Mouse (Mus musculus) cortical plate, adult 2 months (tissue): Measurements from ENCODE around the gene Tas2r143. TPM values are rescaled to one million over a fixed set of nuclear protein-coding genes. Genes with fewer than 3 reads are reported as not detected.
A peak's percentile ranks its signal among the peaks of the same experiment; 100 is the strongest.

Source experiments
- H3K27ac ChIP-seq: fragments of 200-500 bp; 2 replicates; pipeline ENCODE4 v1.5.1; 2012; ENCODE audit warnings: low read length, control low read depth, inconsistent platforms; ENCODE audit not compliant: insufficient read depth
- H3K4me1 ChIP-seq: fragments of 200-500 bp; 2 replicates; pipeline ENCODE4 v1.6.1; 2011; ENCODE audit warnings: low read length; ENCODE audit not compliant: control insufficient read depth, insufficient read depth
- H3K4me3 ChIP-seq: fragments of 200-500 bp; 2 replicates; pipeline ENCODE4 v1.5.1; 2011; ENCODE audit warnings: mild to moderate bottlenecking, low read length, control low read depth; ENCODE audit not compliant: insufficient read depth
- CTCF ChIP-seq: fragments of 200-500 bp; IDR thresholded peaks from 2 replicates; pipeline ENCODE4 v1.5.1; 2011; ENCODE audit warnings: mild to moderate bottlenecking, control low read depth, low read length; ENCODE audit not compliant: insufficient read depth; ENCODE audit errors: extremely low read depth
- POLR2A ChIP-seq: fragments of 200-500 bp; IDR thresholded peaks from 2 replicates; pipeline ENCODE4 v1.6.1; 2011; ENCODE audit warnings: mild to moderate bottlenecking, low read length, control low read depth; ENCODE audit not compliant: insufficient read depth; ENCODE audit errors: extremely low read depth
- polyA plus RNA-seq: library from polyadenylated mRNA; depleted of rRNA; stranded (reverse); fragments of >200 nt; gene quantifications from 2 replicates; pipeline ENCODE4 v1.2.3, GENCODE M21; 2012; rRNA removed

Gene Tas2r143
- 0.11 and 0.13 TPM in 2 replicates for polyA plus RNA-seq

- no peak for TF ChIP-seq CTCF
- TF ChIP-seq POLR2A, result no peak
- no peak within 1 kb of the TSS for H3K27ac ChIP-seq
- no peaks in the 10 kb centered on the region for H3K4me1 ChIP-seq
- no peak within 1 kb of the TSS for H3K4me3 ChIP-seq
These were observed at the start of gene Tas2r143 for GRCm38 (mm10) chr6:42399938-42400337. Gene Tas2r143 (plus strand): TSS chr6:42400238.

- H3K4me1 ChIP-seq, result peaks cover 15% of the 10 kb centered on the region
- TF ChIP-seq CTCF (no peak), POLR2A (no peak)
- peak overlapping the region; percentile 81 for H3K4me3 ChIP-seq
- 0 out of 2 replicates have a peak overlapping the region, but pooled peaks have one; percentile 33 for H3K27ac ChIP-seq
These were observed 48.9 kb upstream of the Tas2r143 start for GRCm38 (mm10) chr6:42350968-42351775.

- no peak for TF ChIP-seq POLR2A
- TF ChIP-seq CTCF, result no peak
- Histone ChIP-seq H3K4me3 (no peak overlapping the region), H3K27ac (no peak overlapping the region), H3K4me1 (peaks cover 15% of the 10 kb centered on the region)
These were observed 48.1 kb upstream of the Tas2r143 start for GRCm38 (mm10) chr6:42351776-42352485.

GRCm38 (mm10) chr6:42352486-42352846, 47.6 kb upstream of the Tas2r143 start:
- TF ChIP-seq POLR2A (no peak), CTCF (no peak)
- Histone ChIP-seq H3K27ac (no peak overlapping the region), H3K4me3 (no peak overlapping the region), H3K4me1 (peaks cover 15% of the 10 kb centered on the region)

- H3K4me1 ChIP-seq, result peaks cover 15% of the 10 kb centered on the region
- no peak overlapping the region; the same call in 1 of the 2 replicates for H3K27ac ChIP-seq
- TF ChIP-seq POLR2A, result no peak
- TF ChIP-seq CTCF, result no peak
- H3K4me3 ChIP-seq, result no peak overlapping the region
These were observed 46.9 kb upstream of the Tas2r143 start for GRCm38 (mm10) chr6:42353180-42353579.

- H3K4me3 ChIP-seq, result peak overlapping the region; percentile 6; the same call in 1 of the 2 replicates
- no peak for TF ChIP-seq POLR2A
- no peak for TF ChIP-seq CTCF
- no peak overlapping the region for H3K27ac ChIP-seq
- H3K4me1 ChIP-seq, result peaks cover 15% of the 10 kb centered on the region
These were observed 45.7 kb upstream of the Tas2r143 start for GRCm38 (mm10) chr6:42354076-42355019.

- H3K4me1 ChIP-seq, result peaks cover 15% of the 10 kb centered on the region
- H3K27ac ChIP-seq, result no peak overlapping the region
- no peak overlapping the region for H3K4me3 ChIP-seq
- TF ChIP-seq POLR2A, result no peak
These were observed 44.7 kb upstream of the Tas2r143 start for GRCm38 (mm10) chr6:42355366-42355765.

GRCm38 (mm10) chr6:42355794-42356600, 44.0 kb upstream of the Tas2r143 start:
- TF ChIP-seq POLR2A (no peak), CTCF (no peak)
- H3K4me1 ChIP-seq, result peaks cover 12% of the 10 kb centered on the region
- H3K27ac ChIP-seq, result no peak overlapping the region
- no peak overlapping the region for H3K4me3 ChIP-seq
